Mouse (Mus musculus) lung, embryonic 15.5 days (tissue): ENCODE measurements around the gene Atg10. TPM values are rescaled to one million over a fixed set of nuclear protein-coding genes. Genes with fewer than 3 reads are reported as not detected.
"Not testable (repeated sequence)": the region's sequence is repeated elsewhere in the genome, so short reads cannot be mapped to it uniquely, and the experiment has no call there.

Experiments
- ATAC-seq: fragments of 200-750 bp; cut with Nextera tagmentation; 2 replicates; pipeline ENCODE4 v1.8.0; 2017; ENCODE audit warnings: moderate number of reproducible peaks, borderline replicate concordance; ENCODE audit not compliant: low FRiP score, low TSS enrichment; ENCODE audit errors: extremely low read depth
- H3K27ac ChIP-seq: fragments of 300-500 bp; sonication (generic); 2 replicates; pipeline ENCODE4 v1.5.1; 2015; ENCODE audit warnings: moderate library complexity, mild to moderate bottlenecking, inconsistent platforms
- H3K27me3 ChIP-seq: fragments of 300-500 bp; sonication (generic); 2 replicates; pipeline ENCODE4 v1.6.1; 2015; ENCODE audit warnings: inconsistent platforms
- H3K36me3 ChIP-seq: fragments of 300-500 bp; sonication (generic); 2 replicates; pipeline ENCODE4 v1.6.1; 2015; ENCODE audit warnings: inconsistent platforms
- H3K4me1 ChIP-seq: fragments of 300-500 bp; sonication (generic); 2 replicates; pipeline ENCODE4 v1.6.1; 2015; ENCODE audit warnings: inconsistent platforms
- H3K4me2 ChIP-seq: fragments of 300-500 bp; sonication (generic); 2 replicates; pipeline ENCODE4 v1.6.1; 2015; ENCODE audit warnings: inconsistent platforms, mild to moderate bottlenecking, moderate library complexity
- H3K4me3 ChIP-seq: fragments of 300-500 bp; sonication (generic); 2 replicates; pipeline ENCODE4 v1.5.1; 2015; ENCODE audit warnings: mild to moderate bottlenecking, inconsistent platforms
- H3K9ac ChIP-seq: fragments of 300-500 bp; sonication (generic); 2 replicates; pipeline ENCODE4 v1.6.1; 2015; ENCODE audit warnings: inconsistent platforms
- H3K9me3 ChIP-seq: fragments of 300-500 bp; sonication (generic); 2 replicates; pipeline ENCODE4 v1.6.1; 2016; ENCODE audit warnings: inconsistent platforms
- WGBS: fragments of 180-500 bp; shearing (Covaris S2); methylation state at CpG from one replicate; pipeline ENCODE4 v1.1.7; 2015; 5-methylcytosine and 5-hydroxymethylcytosine counted together
- polyA plus RNA-seq: library from polyadenylated mRNA; unstranded; fragments of >200 nt; fragmentation: Nextera tagmentation; extraction: Ambion mirVana; gene quantifications from 2 replicates; pipeline ENCODE4 v1.2.1, GENCODE M21; 2015

Gene Atg10
- 14.0 and 15.8 TPM in 2 replicates for polyA plus RNA-seq

- WGBS = 1% methylated on average over 45 of the region's 55 CpGs
- H3K36me3 ChIP-seq = no peaks in the 10 kb centered on the region
- no peaks in the 10 kb centered on the region for H3K9me3 ChIP-seq
- H3K27ac ChIP-seq = peak within 1 kb of the TSS; percentile 96
- H3K4me2 ChIP-seq = peak within 1 kb of the TSS; percentile 68
- no peaks in the 10 kb centered on the region for H3K27me3 ChIP-seq
- peak within 1 kb of the TSS; percentile 77 for H3K9ac ChIP-seq
- H3K4me1 ChIP-seq = peaks cover 10% of the 10 kb centered on the region
- H3K4me3 ChIP-seq = peak within 1 kb of the TSS; percentile 73
- peak; percentile 99 for ATAC-seq
Observed at GRCm38 (mm10) chr13:91223587-91224437, at the start of gene Atg10. TSS of gene Atg10 (minus strand) at chr13:91223968.

- Histone ChIP-seq H3K27ac (no peak overlapping the region), H3K36me3 (no peaks in the 10 kb centered on the region), H3K9ac (no peak overlapping the region), H3K4me1 (no peaks in the 10 kb centered on the region), H3K27me3 (no peaks in the 10 kb centered on the region), H3K4me3 (no peak overlapping the region), H3K9me3 (no peaks in the 10 kb centered on the region), H3K4me2 (no peak overlapping the region)
- WGBS = 77% methylated on average over 3 of the region's 3 CpGs
- ATAC-seq = no peak
Observed at GRCm38 (mm10) chr13:91252406-91252805, 28.6 kb upstream of the Atg10 start.

GRCm38 (mm10) chr13:91251636-91252035 lies 27.9 kb upstream of the Atg10 start:
- 73% methylated on average over 1 of the region's 1 CpGs for WGBS
- H3K36me3 ChIP-seq = no peaks in the 10 kb centered on the region
- no peak overlapping the region for H3K4me2 ChIP-seq
- no peak overlapping the region for H3K4me3 ChIP-seq
- no peak overlapping the region for H3K9ac ChIP-seq
- H3K27ac ChIP-seq = no peak overlapping the region
- no peak for ATAC-seq
- H3K9me3 ChIP-seq = no peaks in the 10 kb centered on the region
- no peaks in the 10 kb centered on the region for H3K27me3 ChIP-seq
- H3K4me1 ChIP-seq = no peaks in the 10 kb centered on the region

- not testable (repeated sequence) for H3K4me3 ChIP-seq, H3K27me3 ChIP-seq, ATAC-seq, H3K27ac ChIP-seq, H3K4me2 ChIP-seq, H3K36me3 ChIP-seq, H3K9me3 ChIP-seq, H3K4me1 ChIP-seq, H3K9ac ChIP-seq
- 78% methylated on average over 2 of the region's 2 CpGs for WGBS
Observed at GRCm38 (mm10) chr13:91250050-91250449, 26.3 kb upstream of the Atg10 start.

- WGBS = 48% methylated on average over 2 of the region's 2 CpGs
- no peak for ATAC-seq
- no peak overlapping the region for H3K4me3 ChIP-seq
Observed at GRCm38 (mm10) chr13:91246472-91246871, 22.7 kb upstream of the Atg10 start.

GRCm38 (mm10) chr13:91237976-91238375 lies 14.2 kb upstream of the Atg10 start:
- no peak overlapping the region for H3K9ac ChIP-seq
- no peak overlapping the region for H3K4me2 ChIP-seq
- H3K4me3 ChIP-seq = no peak overlapping the region
- no peak for ATAC-seq
- H3K4me1 ChIP-seq = no peaks in the 10 kb centered on the region
- no peaks in the 10 kb centered on the region for H3K27me3 ChIP-seq
- no peaks in the 10 kb centered on the region for H3K36me3 ChIP-seq
- no peaks in the 10 kb centered on the region for H3K9me3 ChIP-seq
- 71% methylated on average over 3 of the region's 3 CpGs for WGBS
- H3K27ac ChIP-seq = no peak overlapping the region

More at GRCm38 (mm10) chr13:91246472-91246871, 22.7 kb upstream of the Atg10 start:
- Histone ChIP-seq H3K4me1 (no peaks in the 10 kb centered on the region), H3K27me3 (no peaks in the 10 kb centered on the region), H3K27ac (no peak overlapping the region), H3K9ac (no peak overlapping the region), H3K36me3 (no peaks in the 10 kb centered on the region), H3K9me3 (no peaks in the 10 kb centered on the region), H3K4me2 (no peak overlapping the region)

- ATAC-seq = no peak
- no peak overlapping the region for H3K4me2 ChIP-seq
- no peak overlapping the region for H3K9ac ChIP-seq
- H3K4me3 ChIP-seq = no peak overlapping the region
- WGBS = 73% methylated on average over 2 of the region's 2 CpGs
- no peaks in the 10 kb centered on the region for H3K27me3 ChIP-seq
- H3K4me1 ChIP-seq = no peaks in the 10 kb centered on the region
- no peaks in the 10 kb centered on the region for H3K9me3 ChIP-seq
- no peak overlapping the region for H3K27ac ChIP-seq
- no peaks in the 10 kb centered on the region for H3K36me3 ChIP-seq
Observed at GRCm38 (mm10) chr13:91236884-91237283, 13.1 kb upstream of the Atg10 start.

GRCm38 (mm10) chr13:91224438-91224814 lies 658 bp upstream of the Atg10 start:
- WGBS = 53% methylated on average over 2 of the region's 2 CpGs
- Histone ChIP-seq H3K4me3 (peak overlapping the region; percentile 73), H3K36me3 (no peaks in the 10 kb centered on the region), H3K9me3 (no peaks in the 10 kb centered on the region), H3K27ac (peak overlapping the region; percentile 96), H3K4me1 (peaks cover 10% of the 10 kb centered on the region), H3K4me2 (peak overlapping the region; percentile 68), H3K27me3 (no peaks in the 10 kb centered on the region), H3K9ac (peak overlapping the region; percentile 77)
- no peak for ATAC-seq

- Histone ChIP-seq H3K27me3 (no peaks in the 10 kb centered on the region), H3K27ac (peak overlapping the region; percentile 96), H3K4me2 (peak overlapping the region; percentile 68), H3K36me3 (no peaks in the 10 kb centered on the region), H3K9me3 (no peaks in the 10 kb centered on the region), H3K9ac (peak overlapping the region; percentile 77; the same call in 1 of the 2 replicates), H3K4me3 (peak overlapping the region; percentile 73), H3K4me1 (peaks cover 10% of the 10 kb centered on the region)
- ATAC-seq = no peak
- WGBS = 64% methylated on average over 1 of the region's 1 CpGs
Observed at GRCm38 (mm10) chr13:91223063-91223462, 705 bp downstream of the Atg10 start.

- no peak overlapping the region for H3K9ac ChIP-seq
- 72% methylated on average over 4 of the region's 4 CpGs for WGBS
- ATAC-seq = no peak
- H3K4me1 ChIP-seq = peaks cover 10% of the 10 kb centered on the region
- H3K9me3 ChIP-seq = no peaks in the 10 kb centered on the region
- no peaks in the 10 kb centered on the region for H3K36me3 ChIP-seq
- no peak overlapping the region for H3K4me2 ChIP-seq
- no peak overlapping the region for H3K27ac ChIP-seq
- no peaks in the 10 kb centered on the region for H3K27me3 ChIP-seq
- no peak overlapping the region for H3K4me3 ChIP-seq
Observed at GRCm38 (mm10) chr13:91221696-91222095, 2.1 kb downstream of the Atg10 start.

- no peaks in the 10 kb centered on the region for H3K36me3 ChIP-seq
- H3K9me3 ChIP-seq = no peaks in the 10 kb centered on the region
- H3K4me1 ChIP-seq = peaks cover under 1% of the 10 kb centered on the region; the same call in 1 of the 2 replicates
- H3K4me2 ChIP-seq = no peak overlapping the region
- H3K4me3 ChIP-seq = no peak overlapping the region
- H3K27me3 ChIP-seq = no peaks in the 10 kb centered on the region
- no peak overlapping the region for H3K9ac ChIP-seq
- H3K27ac ChIP-seq = no peak overlapping the region
- no peak for ATAC-seq
- WGBS = 79% methylated on average over 2 of the region's 2 CpGs
Observed at GRCm38 (mm10) chr13:91217691-91218090, 6.1 kb downstream of the Atg10 start.

- Histone ChIP-seq H3K9ac (no peak overlapping the region), H3K4me3 (no peak overlapping the region), H3K4me1 (no peaks in the 10 kb centered on the region), H3K27ac (no peak overlapping the region), H3K27me3 (no peaks in the 10 kb centered on the region), H3K4me2 (no peak overlapping the region), H3K36me3 (no peaks in the 10 kb centered on the region), H3K9me3 (no peaks in the 10 kb centered on the region)
- 72% methylated on average over 3 of the region's 3 CpGs for WGBS
- ATAC-seq = no peak
Observed at GRCm38 (mm10) chr13:91216656-91217205, 7.0 kb downstream of the Atg10 start.
